Mouse (Mus musculus) lung, postnatal 4 days (tissue): ENCODE data around the gene Wfdc21.

ENCODE experiments used
- DNase-seq, 2 experiments: peaks; one replicate each; pipeline ENCODE4 v3.0.0; 2021

Gene Wfdc21

GRCm38 (mm10) chr11:83746681-83747080, at the start of gene Wfdc21:
Gene Wfdc21, plus strand, starts transcription at chr11:83746940.
- no peak for DNase-seq

- no peak for DNase-seq
Measured at GRCm38 (mm10) chr11:83703705-83704104, 43.0 kb upstream of the Wfdc21 start, which contains the start of gene Wfdc17. Gene Wfdc17, plus strand, starts transcription at chr11:83703991.

- DNase-seq, result no peak
Measured at GRCm38 (mm10) chr11:83708715-83709114, 38.0 kb upstream of the Wfdc21 start, which contains the start of gene Wfdc18. Gene Wfdc18, plus strand, starts transcription at chr11:83709015.

GRCm38 (mm10) chr11:83709683-83710082, 37.1 kb upstream of the Wfdc21 start:
- DNase-seq, result no peak

GRCm38 (mm10) chr11:83712671-83713070, 34.1 kb upstream of the Wfdc21 start:
- no peak for DNase-seq

- no peak for DNase-seq
Measured at GRCm38 (mm10) chr11:83713925-83714324, 32.8 kb upstream of the Wfdc21 start.

GRCm38 (mm10) chr11:83717042-83717665, 29.6 kb upstream of the Wfdc21 start:
- DNase-seq, result no peak

GRCm38 (mm10) chr11:83720766-83721165, 26.0 kb upstream of the Wfdc21 start:
- no peak for DNase-seq

- DNase-seq, result no peak
Measured at GRCm38 (mm10) chr11:83728757-83729432, 17.8 kb upstream of the Wfdc21 start.

- DNase-seq, result no peak
Measured at GRCm38 (mm10) chr11:83731116-83731515, 15.6 kb upstream of the Wfdc21 start.

GRCm38 (mm10) chr11:83733071-83733640, 13.6 kb upstream of the Wfdc21 start:
- DNase-seq, result no peak

- no peak for DNase-seq
Measured at GRCm38 (mm10) chr11:83734215-83734614, 12.5 kb upstream of the Wfdc21 start.

GRCm38 (mm10) chr11:83735881-83736280, 10.9 kb upstream of the Wfdc21 start:
- DNase-seq, result no peak

GRCm38 (mm10) chr11:83737109-83737558, 9.6 kb upstream of the Wfdc21 start:
- DNase-seq, result no peak

- peak; percentile 49 to 78 for DNase-seq
Measured at GRCm38 (mm10) chr11:83739241-83739640, 7.5 kb upstream of the Wfdc21 start.

- DNase-seq, result no peak
Measured at GRCm38 (mm10) chr11:83740443-83740991, 6.2 kb upstream of the Wfdc21 start.

- no peak for DNase-seq
Measured at GRCm38 (mm10) chr11:83741841-83742240, 4.9 kb upstream of the Wfdc21 start.

GRCm38 (mm10) chr11:83742731-83743355, 3.9 kb upstream of the Wfdc21 start:
- peak in 1 of 2 experiments; percentile 29 for DNase-seq

- no peak for DNase-seq
Measured at GRCm38 (mm10) chr11:83743525-83743924, 3.2 kb upstream of the Wfdc21 start.

- no peak for DNase-seq
Measured at GRCm38 (mm10) chr11:83746152-83746551, 588 bp upstream of the Wfdc21 start.

- peak in 1 of 2 experiments; percentile 36 for DNase-seq
Measured at GRCm38 (mm10) chr11:83747376-83748265, 881 bp downstream of the Wfdc21 start.

GRCm38 (mm10) chr11:83753581-83754181, 6.9 kb downstream of the Wfdc21 start, which contains the start of gene Heatr6:
Gene Heatr6, plus strand, starts transcription at chr11:83753696.
- peak; percentile 93 to 94 for DNase-seq
